Mouse (Mus musculus): Measurements from ENCODE around the gene Drosha. TPM values are rescaled to one million over a fixed set of nuclear protein-coding genes. Genes with fewer than 3 reads are reported as not detected.
A peak's percentile ranks its signal among the peaks of the same experiment; 100 is the strongest.

Gene Drosha
- polyA plus RNA-seq, 1 experiment from 2014 or later, result 38.8 TPM

DNA sequence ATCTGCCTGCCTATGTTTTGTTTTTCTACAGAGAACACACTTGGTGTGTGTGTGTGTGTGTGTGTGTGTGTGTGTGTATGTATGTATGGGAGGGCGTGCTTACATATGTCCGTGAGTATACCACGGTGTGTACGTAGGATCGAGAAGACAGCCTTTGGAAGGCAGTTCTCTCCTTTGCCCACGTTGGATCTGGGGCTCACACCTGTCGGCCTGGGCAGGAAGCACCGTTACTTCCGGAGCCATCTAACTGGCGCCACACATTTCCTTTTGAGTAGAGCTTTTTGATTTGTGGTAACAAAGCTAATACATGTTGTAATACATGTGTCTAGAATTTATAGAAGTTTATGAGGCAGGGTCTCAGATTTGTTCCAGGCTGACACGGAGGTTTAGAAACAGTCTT is 16.1 kb downstream of the Drosha start:
- WGBS, result 96% methylated on average over 11 of the region's 11 CpGs
- Histone ChIP-seq H3K4me2 (ENCODE audit: low read depth, low read length) (no peak overlapping the region), H3K36me3 (ENCODE audit: control insufficient read depth, insufficient read depth, low read length) (peaks cover 91% of the 10 kb centered on the region), H3K27ac (replicated peaks; ENCODE audit: low read depth, low read length) (no peak overlapping the region), H3K9ac (ENCODE audit: low read depth, low read length) (no peak overlapping the region), H3K4me1 (ENCODE audit: control insufficient read depth, insufficient read depth, low read length) (no peaks in the 10 kb centered on the region), H3K27me3 (replicated peaks; ENCODE audit: control insufficient read depth, insufficient read depth, low read length) (no peaks in the 10 kb centered on the region), H3K4me3 (ENCODE audit: low read depth, low read length) (no peak overlapping the region), H3K9me3 (ENCODE audit: control insufficient read depth, low read length) (no peaks in the 10 kb centered on the region)
- DNase-seq (ENCODE audit: low spot score), result no peak
- no peak for ATAC-seq (ENCODE audit: low read depth)

DNA sequence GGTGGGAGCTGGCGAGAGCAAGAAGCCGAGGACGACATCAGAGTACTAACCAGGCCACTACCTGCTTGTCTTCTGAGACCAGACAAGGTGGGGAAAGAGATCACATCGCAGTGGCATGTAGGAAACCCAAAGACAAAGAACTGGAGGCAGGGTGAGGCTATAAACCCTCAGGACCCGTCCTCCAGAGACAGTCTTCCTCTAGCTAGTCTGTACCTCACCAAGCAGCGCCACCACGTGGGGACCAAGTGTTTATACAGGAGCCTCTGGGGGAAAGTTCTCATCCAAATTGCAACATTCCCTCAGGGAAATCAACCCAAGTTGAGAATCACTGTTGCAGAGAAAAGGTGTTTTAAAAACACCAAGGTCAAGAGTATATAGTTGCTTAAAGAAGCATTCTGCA is 18.2 kb downstream of the Drosha start:
- Histone ChIP-seq H3K4me3 (ENCODE audit: low read depth, low read length) (no peak overlapping the region), H3K27ac (replicated peaks; ENCODE audit: low read depth, low read length) (no peak overlapping the region), H3K36me3 (ENCODE audit: control insufficient read depth, insufficient read depth, low read length) (peaks cover 91% of the 10 kb centered on the region), H3K4me2 (ENCODE audit: low read depth, low read length) (no peak overlapping the region), H3K27me3 (replicated peaks; ENCODE audit: control insufficient read depth, insufficient read depth, low read length) (no peaks in the 10 kb centered on the region), H3K9me3 (ENCODE audit: control insufficient read depth, low read length) (no peaks in the 10 kb centered on the region), H3K4me1 (ENCODE audit: control insufficient read depth, insufficient read depth, low read length) (no peaks in the 10 kb centered on the region), H3K9ac (ENCODE audit: low read depth, low read length) (no peak overlapping the region)
- ATAC-seq (ENCODE audit: low read depth) (peak; percentile 58; the same call in 1 of the 2 replicates), DNase-seq (ENCODE audit: low spot score) (peak; percentile 22)
- WGBS, result 81% methylated on average over 7 of the region's 7 CpGs

DNA sequence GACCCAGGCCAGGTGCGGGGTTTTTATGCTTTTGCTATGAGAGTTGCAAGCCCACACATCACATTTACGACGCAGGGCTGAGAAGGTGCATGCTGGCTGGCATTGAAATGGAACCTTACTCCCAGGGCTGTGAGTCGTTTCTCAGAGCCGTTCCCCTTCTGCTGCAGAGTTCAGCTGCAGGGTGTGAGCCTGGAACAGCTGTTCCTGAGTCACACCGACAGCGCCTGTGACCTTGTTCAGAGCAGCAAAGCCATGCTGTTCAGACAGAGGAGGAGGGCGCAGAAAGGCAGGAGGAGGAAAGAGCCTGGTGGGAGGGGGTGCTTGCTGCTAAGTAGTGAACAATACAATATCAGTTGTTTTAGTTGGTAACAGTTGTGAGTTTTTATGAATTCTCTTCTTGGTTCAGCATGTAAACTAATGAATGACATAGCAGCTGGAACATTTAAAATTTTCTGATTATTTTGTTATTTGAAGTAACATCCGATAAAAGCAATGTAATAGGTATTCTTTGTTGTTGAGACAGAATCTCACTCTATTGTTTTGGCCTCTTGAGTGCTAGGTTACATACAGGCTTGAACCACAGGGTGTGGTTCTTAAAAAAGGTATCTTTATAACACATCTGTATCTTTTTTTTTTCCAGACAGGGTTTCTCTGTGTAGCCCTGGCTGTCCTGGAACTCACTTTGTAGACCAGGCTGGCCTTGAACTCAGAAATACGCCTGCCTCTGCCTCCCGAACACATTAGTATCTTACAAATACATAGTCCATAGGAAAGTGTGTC is 23.8 kb downstream of the Drosha start:
- Histone ChIP-seq H3K27me3 (replicated peaks; ENCODE audit: control insufficient read depth, insufficient read depth, low read length) (no peaks in the 10 kb centered on the region), H3K4me2 (ENCODE audit: low read depth, low read length) (no peak overlapping the region), H3K27ac (replicated peaks; ENCODE audit: low read depth, low read length) (no peak overlapping the region), H3K4me1 (ENCODE audit: control insufficient read depth, insufficient read depth, low read length) (no peaks in the 10 kb centered on the region), H3K4me3 (ENCODE audit: low read depth, low read length) (no peak overlapping the region), H3K36me3 (ENCODE audit: control insufficient read depth, insufficient read depth, low read length) (peaks cover 95% of the 10 kb centered on the region), H3K9me3 (ENCODE audit: control insufficient read depth, low read length) (no peaks in the 10 kb centered on the region), H3K9ac (ENCODE audit: low read depth, low read length) (no peak overlapping the region)
- ATAC-seq (ENCODE audit: low read depth) (peak; percentile 41; the same call in 1 of the 2 replicates), DNase-seq (ENCODE audit: low spot score) (peak; percentile 12)
- WGBS, result 87% methylated on average over 11 of the region's 11 CpGs

DNA sequence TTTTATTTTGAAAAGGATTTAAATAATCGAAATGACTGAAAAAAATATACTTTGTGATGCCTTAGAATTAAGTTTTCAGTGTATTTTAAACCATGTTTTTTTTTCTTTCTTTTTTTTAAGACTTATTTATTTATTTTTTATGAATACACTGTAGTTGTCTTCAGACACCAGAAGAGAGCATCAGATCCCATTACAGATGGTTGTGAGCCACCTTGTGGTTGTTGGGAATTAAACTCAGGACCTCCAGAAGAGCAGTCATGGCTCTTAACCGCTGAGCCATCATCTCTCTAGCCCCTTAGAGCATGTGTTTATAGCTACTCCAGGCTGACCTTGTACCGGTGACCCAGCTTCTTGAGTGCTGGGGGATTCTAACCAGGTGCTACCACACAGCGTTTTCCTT is 24.8 kb downstream of the Drosha start:
- H3K9me3 ChIP-seq (ENCODE audit: control insufficient read depth, low read length), result no peaks in the 10 kb centered on the region
- no peak overlapping the region for H3K4me3 ChIP-seq (ENCODE audit: low read depth, low read length)
- DNase-seq (ENCODE audit: low spot score) (no peak), ATAC-seq (ENCODE audit: low read depth) (no peak)
- H3K27me3 ChIP-seq (replicated peaks; ENCODE audit: control insufficient read depth, insufficient read depth, low read length), result no peaks in the 10 kb centered on the region
- no peak overlapping the region for H3K27ac ChIP-seq (replicated peaks; ENCODE audit: low read depth, low read length)
- H3K4me1 ChIP-seq (ENCODE audit: control insufficient read depth, insufficient read depth, low read length), result no peaks in the 10 kb centered on the region
- H3K4me2 ChIP-seq (ENCODE audit: low read depth, low read length), result no peak overlapping the region
- H3K9ac ChIP-seq (ENCODE audit: low read depth, low read length), result no peak overlapping the region
- H3K36me3 ChIP-seq (ENCODE audit: control insufficient read depth, insufficient read depth, low read length), result peaks cover 95% of the 10 kb centered on the region
- 88% methylated on average over 4 of the region's 4 CpGs for WGBS

DNA sequence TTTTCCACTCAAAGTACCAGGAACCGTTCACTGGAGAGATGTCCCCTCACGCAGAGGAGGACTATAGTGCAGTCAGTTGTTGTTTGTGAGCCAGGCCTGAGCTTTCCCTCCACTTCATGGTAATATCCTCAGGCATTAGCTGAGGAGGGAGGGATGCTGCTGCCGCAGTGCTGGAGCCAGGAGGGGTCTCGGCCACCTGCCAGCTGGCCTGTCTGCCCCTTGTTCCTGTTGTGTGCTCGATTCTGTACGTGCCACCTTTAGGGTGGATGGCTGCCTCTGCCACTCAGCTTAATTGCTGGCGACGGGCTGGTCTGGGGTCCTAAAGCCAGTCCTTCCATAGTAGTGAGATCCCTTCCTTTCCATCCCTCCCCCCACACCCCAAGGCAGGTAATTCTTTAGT is 28.9 kb downstream of the Drosha start:
- Histone ChIP-seq H3K9ac (ENCODE audit: low read depth, low read length) (no peak overlapping the region), H3K4me1 (ENCODE audit: control insufficient read depth, insufficient read depth, low read length) (no peaks in the 10 kb centered on the region), H3K36me3 (ENCODE audit: control insufficient read depth, insufficient read depth, low read length) (peaks cover 95% of the 10 kb centered on the region), H3K27ac (replicated peaks; ENCODE audit: low read depth, low read length) (no peak overlapping the region), H3K27me3 (replicated peaks; ENCODE audit: control insufficient read depth, insufficient read depth, low read length) (no peaks in the 10 kb centered on the region), H3K4me2 (ENCODE audit: low read depth, low read length) (no peak overlapping the region), H3K9me3 (ENCODE audit: control insufficient read depth, low read length) (no peaks in the 10 kb centered on the region), H3K4me3 (ENCODE audit: low read depth, low read length) (no peak overlapping the region)
- ATAC-seq (ENCODE audit: low read depth), result no peak
- DNase-seq (ENCODE audit: low spot score), result no peak
- 87% methylated on average over 8 of the region's 8 CpGs for WGBS

DNA sequence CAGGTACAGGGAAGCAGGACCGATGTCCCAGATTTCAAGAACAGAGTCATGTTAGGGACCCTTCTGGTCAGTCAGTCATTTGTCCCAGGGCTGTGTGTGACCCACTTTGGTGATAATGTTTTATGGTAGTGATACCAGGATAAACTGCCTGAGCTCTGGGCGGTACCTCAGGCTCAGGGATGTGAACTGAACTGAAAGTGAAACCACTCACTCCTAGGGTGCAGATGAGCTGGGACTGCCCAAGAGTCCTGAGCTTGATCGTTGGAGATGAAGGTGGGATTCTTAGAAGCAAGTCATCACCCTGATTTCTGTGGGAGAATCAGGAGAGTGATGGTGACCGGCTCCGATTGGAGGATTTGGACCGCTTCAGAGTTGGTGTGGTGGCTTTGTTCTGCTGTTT is 32.2 kb downstream of the Drosha start:
- Histone ChIP-seq H3K4me2 (ENCODE audit: low read depth, low read length) (no peak overlapping the region), H3K9me3 (ENCODE audit: control insufficient read depth, low read length) (no peaks in the 10 kb centered on the region), H3K27me3 (replicated peaks; ENCODE audit: control insufficient read depth, insufficient read depth, low read length) (no peaks in the 10 kb centered on the region), H3K4me1 (ENCODE audit: control insufficient read depth, insufficient read depth, low read length) (no peaks in the 10 kb centered on the region), H3K9ac (ENCODE audit: low read depth, low read length) (no peak overlapping the region), H3K27ac (replicated peaks; ENCODE audit: low read depth, low read length) (no peak overlapping the region), H3K36me3 (ENCODE audit: control insufficient read depth, insufficient read depth, low read length) (peaks cover 89% of the 10 kb centered on the region), H3K4me3 (ENCODE audit: low read depth, low read length) (no peak overlapping the region)
- no peak for DNase-seq (ENCODE audit: low spot score)
- no peak for ATAC-seq (ENCODE audit: low read depth)
- WGBS, result 98% methylated on average over 6 of the region's 6 CpGs

DNA sequence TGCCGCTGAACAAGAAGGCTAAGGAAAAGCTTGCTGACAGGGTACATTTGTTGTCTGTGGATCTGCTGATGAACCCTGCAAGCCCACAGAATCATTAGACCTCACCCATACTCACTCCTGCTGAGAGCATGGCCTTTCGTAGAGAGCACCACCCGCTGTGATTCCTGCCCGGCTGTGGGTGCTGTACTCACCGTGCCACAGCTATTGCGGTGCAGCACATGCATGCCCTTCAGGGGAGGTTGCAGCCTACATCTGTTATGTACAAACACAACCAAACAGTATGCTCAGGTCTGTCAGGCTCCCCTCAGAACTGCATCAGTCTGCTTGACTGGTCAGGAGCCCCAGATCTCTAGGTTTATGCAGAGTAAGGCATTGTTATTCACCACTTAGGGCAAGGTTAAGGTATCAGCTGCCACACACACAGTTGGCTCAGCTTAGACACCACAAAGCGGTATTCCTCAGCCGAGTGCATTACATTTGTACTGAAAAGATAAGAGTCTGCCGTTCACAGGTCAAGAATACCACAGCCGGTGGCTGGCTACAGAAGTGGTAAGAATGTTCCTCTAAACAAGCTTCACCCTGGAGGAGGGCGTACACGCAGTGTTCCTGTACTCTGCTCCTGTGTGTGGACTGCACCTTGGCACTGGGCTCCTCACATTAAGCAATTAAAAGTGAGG is 33.4 kb downstream of the Drosha start:
- no peaks in the 10 kb centered on the region for H3K4me1 ChIP-seq (ENCODE audit: control insufficient read depth, insufficient read depth, low read length)
- WGBS, result 95% methylated on average over 12 of the region's 12 CpGs
- no peak overlapping the region for H3K9ac ChIP-seq (ENCODE audit: low read depth, low read length)
- H3K27me3 ChIP-seq (replicated peaks; ENCODE audit: control insufficient read depth, insufficient read depth, low read length), result no peaks in the 10 kb centered on the region
- H3K4me2 ChIP-seq (ENCODE audit: low read depth, low read length), result no peak overlapping the region
- ATAC-seq (ENCODE audit: low read depth) (no peak), DNase-seq (ENCODE audit: low spot score) (no peak)
- H3K4me3 ChIP-seq (ENCODE audit: low read depth, low read length), result no peak overlapping the region
- no peak overlapping the region for H3K27ac ChIP-seq (replicated peaks; ENCODE audit: low read depth, low read length)
- H3K36me3 ChIP-seq (ENCODE audit: control insufficient read depth, insufficient read depth, low read length), result peaks cover 88% of the 10 kb centered on the region
- no peaks in the 10 kb centered on the region for H3K9me3 ChIP-seq (ENCODE audit: control insufficient read depth, low read length)

DNA sequence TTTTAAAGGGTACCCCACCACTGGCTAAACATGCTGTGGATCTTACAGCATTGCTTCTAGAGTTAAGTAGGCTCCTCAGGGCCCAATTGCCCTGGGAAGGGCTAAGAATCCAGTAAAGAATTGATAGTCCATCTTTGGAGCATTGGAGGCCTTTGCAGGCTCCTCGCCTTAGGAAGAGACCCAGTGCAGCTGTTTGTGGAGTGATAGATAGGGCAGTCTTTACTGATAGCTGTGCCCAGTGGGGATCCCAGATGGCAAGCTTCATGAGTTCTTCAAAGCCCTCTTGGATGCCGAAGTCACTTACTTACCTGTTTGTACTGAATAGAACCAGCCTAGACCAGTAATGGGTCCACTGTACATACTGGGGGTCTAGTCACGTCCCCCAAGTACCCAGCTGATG is 34.0 kb downstream of the Drosha start:
- Histone ChIP-seq H3K9ac (ENCODE audit: low read depth, low read length) (no peak overlapping the region), H3K36me3 (ENCODE audit: control insufficient read depth, insufficient read depth, low read length) (peaks cover 85% of the 10 kb centered on the region), H3K4me1 (ENCODE audit: control insufficient read depth, insufficient read depth, low read length) (no peaks in the 10 kb centered on the region), H3K27ac (replicated peaks; ENCODE audit: low read depth, low read length) (no peak overlapping the region), H3K4me3 (ENCODE audit: low read depth, low read length) (no peak overlapping the region), H3K27me3 (replicated peaks; ENCODE audit: control insufficient read depth, insufficient read depth, low read length) (no peaks in the 10 kb centered on the region), H3K9me3 (ENCODE audit: control insufficient read depth, low read length) (no peaks in the 10 kb centered on the region), H3K4me2 (ENCODE audit: low read depth, low read length) (no peak overlapping the region)
- DNase-seq (ENCODE audit: low spot score) (no peak), ATAC-seq (ENCODE audit: low read depth) (no peak)
- WGBS, result 92% methylated on average over 3 of the region's 3 CpGs

DNA sequence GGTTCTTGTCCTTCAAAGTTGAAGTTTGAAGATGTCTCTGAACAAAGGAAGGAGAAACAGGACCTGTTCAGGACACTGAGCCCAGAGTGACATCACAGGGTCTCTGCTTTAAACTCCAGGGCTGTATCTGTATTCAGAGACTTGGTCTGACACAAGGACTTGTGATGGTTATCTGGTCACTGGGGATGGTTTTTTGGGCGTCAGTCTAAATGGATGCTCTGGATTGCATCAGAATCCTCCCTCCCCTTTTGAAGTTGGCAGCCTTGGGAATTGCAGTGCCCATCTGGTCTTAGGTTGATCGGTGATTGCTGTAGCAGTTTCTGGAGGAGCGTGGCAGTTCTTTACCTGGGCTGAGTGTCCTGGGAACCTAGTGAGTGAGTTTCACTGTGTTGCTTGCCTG is 37.4 kb downstream of the Drosha start:
- Histone ChIP-seq H3K9ac (ENCODE audit: low read depth, low read length) (no peak overlapping the region), H3K9me3 (ENCODE audit: control insufficient read depth, low read length) (no peaks in the 10 kb centered on the region), H3K4me3 (ENCODE audit: low read depth, low read length) (no peak overlapping the region), H3K27me3 (replicated peaks; ENCODE audit: control insufficient read depth, insufficient read depth, low read length) (no peaks in the 10 kb centered on the region), H3K4me2 (ENCODE audit: low read depth, low read length) (no peak overlapping the region), H3K36me3 (ENCODE audit: control insufficient read depth, insufficient read depth, low read length) (peaks cover 72% of the 10 kb centered on the region), H3K27ac (replicated peaks; ENCODE audit: low read depth, low read length) (no peak overlapping the region), H3K4me1 (ENCODE audit: control insufficient read depth, insufficient read depth, low read length) (no peaks in the 10 kb centered on the region)
- no peak for ATAC-seq (ENCODE audit: low read depth)
- DNase-seq (ENCODE audit: low spot score), result no peak
- WGBS, result 70% methylated on average over 3 of the region's 3 CpGs

Measured in embryonic facial prominence, embryonic 14.5 days (tissue).